Mouse (Mus musculus) stomach, postnatal 0 days (tissue): Measurements from ENCODE around the gene Hoxc5. TPM values are rescaled to one million over a fixed set of nuclear protein-coding genes. Genes with fewer than 3 reads are reported as not detected.

Experiments used
- ATAC-seq: fragments of 200-750 bp; cut with Nextera tagmentation; 2 replicates; pipeline ENCODE4 v1.8.0; 2017; ENCODE audit not compliant: low FRiP score, low TSS enrichment
- DNase-seq: peaks from one replicate; pipeline ENCODE4 v3.0.0-alpha.2; 2016; ENCODE audit warnings: low spot score
- H3K27ac ChIP-seq: fragments of 300-500 bp; sonication (generic); replicated peaks from 2 replicates; pipeline ENCODE4 v1.5.1; 2014; ENCODE audit warnings: mild to moderate bottlenecking, control low read depth
- H3K27me3 ChIP-seq: fragments of 300-500 bp; sonication (generic); 2 replicates; pipeline ENCODE4 v1.6.1; 2014; ENCODE audit warnings: low read length; ENCODE audit not compliant: control insufficient read depth, insufficient read depth
- H3K36me3 ChIP-seq: fragments of 300-500 bp; sonication (generic); 2 replicates; pipeline ENCODE4 v1.6.1; 2014; ENCODE audit warnings: low read length, mixed read lengths; ENCODE audit not compliant: control insufficient read depth, insufficient read depth
- H3K4me1 ChIP-seq: fragments of 300-500 bp; sonication (generic); replicated peaks from 2 replicates; pipeline ENCODE4 v1.6.1; 2014; ENCODE audit warnings: antibody characterized with exemption; ENCODE audit not compliant: control insufficient read depth, insufficient read depth
- H3K4me2 ChIP-seq: fragments of 300-500 bp; sonication (generic); replicated peaks from 2 replicates; pipeline ENCODE4 v1.6.1; 2014; ENCODE audit warnings: low read depth, mild to moderate bottlenecking, control low read depth, moderate library complexity
- H3K4me3 ChIP-seq: fragments of 300-500 bp; sonication (generic); 2 replicates; pipeline ENCODE4 v1.5.1; 2014; ENCODE audit warnings: low read depth, low read length, control low read depth
- H3K9ac ChIP-seq: fragments of 300-500 bp; sonication (generic); 2 replicates; pipeline ENCODE4 v1.6.1; 2014; ENCODE audit warnings: mild to moderate bottlenecking, low read length, control low read depth, mixed read lengths
- H3K9me3 ChIP-seq: fragments of 300-500 bp; sonication (generic); 2 replicates; pipeline ENCODE4 v1.6.1; 2016; ENCODE audit warnings: low read length; ENCODE audit not compliant: control insufficient read depth
- CTCF ChIP-seq: IDR thresholded peaks from 2 replicates; pipeline ENCODE4 v1.5.1; 2016; ENCODE audit warnings: antibody characterized with exemption, low read depth, mild to moderate bottlenecking, moderate library complexity
- EP300 ChIP-seq: optimal IDR thresholded peaks from 2 replicates; pipeline ENCODE3; 2016; ENCODE audit warnings: antibody characterized with exemption
- WGBS: fragments of 180-500 bp; shearing (Covaris S2); extraction: QIAGEN DNeasy Blood & Tissue Kit; methylation state at CpG from one replicate; pipeline ENCODE4 v1.1.7; 2014; 5-methylcytosine and 5-hydroxymethylcytosine counted together
- polyA plus RNA-seq: library from polyadenylated mRNA; unstranded; fragments of >200 nt; fragmentation: Nextera tagmentation; extraction: Ambion mirVana; gene quantifications from 2 replicates; pipeline ENCODE4 v1.2.1, GENCODE M21; 2015

The Hoxc5 gene
- polyA plus RNA-seq, 1 experiment from 2014 or later = 18.0 TPM

DNA sequence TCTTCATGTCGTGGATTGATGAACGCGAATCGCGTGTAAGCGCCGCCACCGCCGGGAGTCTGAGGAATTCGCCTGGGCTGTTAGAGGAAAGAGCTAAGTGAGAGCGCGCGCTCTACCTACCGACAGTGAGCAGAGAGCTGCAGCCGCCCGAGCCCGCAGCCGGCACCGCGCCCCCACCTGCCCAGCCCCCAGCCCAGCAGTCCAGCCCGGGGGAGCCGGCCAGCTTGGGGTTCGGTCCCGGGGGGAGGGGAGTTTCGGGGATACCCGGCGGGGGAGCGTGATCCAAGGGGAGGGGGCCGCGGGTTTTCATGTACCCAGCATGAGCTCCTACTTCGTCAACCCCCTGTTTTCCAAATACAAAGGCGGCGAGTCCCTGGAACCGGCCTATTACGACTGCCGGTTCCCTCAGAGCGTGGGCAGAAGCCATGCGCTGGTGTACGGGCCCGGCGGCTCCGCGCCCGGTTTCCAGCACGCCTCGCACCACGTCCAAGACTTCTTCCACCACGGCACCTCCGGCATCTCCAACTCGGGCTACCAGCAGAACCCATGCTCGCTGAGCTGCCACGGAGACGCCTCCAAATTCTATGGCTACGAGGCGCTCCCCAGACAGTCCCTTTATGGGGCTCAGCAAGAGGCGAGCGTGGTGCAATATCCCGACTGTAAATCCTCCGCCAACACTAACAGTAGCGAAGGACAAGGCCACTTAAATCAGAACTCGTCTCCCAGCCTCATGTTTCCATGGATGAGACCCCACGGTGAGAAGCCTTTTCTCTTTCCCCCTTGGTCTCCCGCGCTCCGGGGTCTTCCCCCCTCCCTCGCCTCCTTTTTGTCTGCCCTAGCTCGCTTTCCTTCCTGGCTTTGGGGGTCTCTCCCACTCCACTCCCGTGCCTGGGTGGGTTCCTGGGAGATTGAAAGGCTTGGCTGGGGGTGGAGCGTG, 23.5 kb downstream of the Hoxc5 start, which contains the start of gene Hoxc8:
Gene Hoxc8, plus strand, starts transcription at position 147 of the 937 bp plus-strand sequence.
- WGBS = 2% methylated on average over 67 of the region's 69 CpGs

DNA sequence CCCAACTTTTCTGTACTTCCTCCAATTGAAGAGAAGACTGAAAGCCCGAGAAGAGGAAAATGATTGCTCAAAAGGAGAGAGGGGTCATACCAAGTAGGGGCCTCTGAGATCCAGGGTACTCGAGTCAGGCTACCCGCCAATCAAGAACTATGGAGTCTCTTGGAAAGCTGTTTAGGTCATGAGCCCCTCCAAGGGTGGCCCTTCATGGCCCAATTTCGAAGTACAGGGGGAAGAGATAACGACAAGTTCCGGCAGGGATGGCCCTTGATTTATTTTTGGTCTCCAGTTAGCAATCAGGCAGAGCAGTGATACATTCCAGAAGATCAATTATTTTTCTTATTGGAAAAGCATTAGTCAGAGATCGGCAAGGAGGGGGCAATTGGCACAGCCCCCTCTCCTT, 24.5 kb downstream of the Hoxc5 start:
- ATAC-seq (no peak), DNase-seq (no peak)
- peak overlapping the region; percentile 41 for H3K4me3 ChIP-seq
- H3K27me3 ChIP-seq = peaks cover 28% of the 10 kb centered on the region
- H3K27ac ChIP-seq = no peak overlapping the region
- H3K9ac ChIP-seq = no peak overlapping the region
- H3K9me3 ChIP-seq = no peaks in the 10 kb centered on the region
- no peaks in the 10 kb centered on the region for H3K4me1 ChIP-seq
- peak overlapping the region; percentile 46 for H3K4me2 ChIP-seq
- no peak for TF ChIP-seq CTCF
- TF ChIP-seq EP300 = no peak
- WGBS = 11% methylated on average over 7 of the region's 7 CpGs
- no peaks in the 10 kb centered on the region for H3K36me3 ChIP-seq

More for the DNA sequence above, 23.5 kb downstream of the Hoxc5 start, which contains the start of gene Hoxc8:
- Histone ChIP-seq H3K9me3 (no peaks in the 10 kb centered on the region), H3K27ac (0 out of 2 replicates have a peak within 1 kb of the TSS, but pooled peaks have one; percentile 8), H3K27me3 (peaks cover 27% of the 10 kb centered on the region), H3K36me3 (no peaks in the 10 kb centered on the region), H3K9ac (peak within 1 kb of the TSS; percentile 58), H3K4me3 (peak within 1 kb of the TSS; percentile 41), H3K4me1 (no peaks in the 10 kb centered on the region), H3K4me2 (peak within 1 kb of the TSS; percentile 46)
- ATAC-seq (no peak; the same call in 1 of the 2 replicates), DNase-seq (no peak)
- TF ChIP-seq CTCF = no peak
- no peak for TF ChIP-seq EP300

DNA sequence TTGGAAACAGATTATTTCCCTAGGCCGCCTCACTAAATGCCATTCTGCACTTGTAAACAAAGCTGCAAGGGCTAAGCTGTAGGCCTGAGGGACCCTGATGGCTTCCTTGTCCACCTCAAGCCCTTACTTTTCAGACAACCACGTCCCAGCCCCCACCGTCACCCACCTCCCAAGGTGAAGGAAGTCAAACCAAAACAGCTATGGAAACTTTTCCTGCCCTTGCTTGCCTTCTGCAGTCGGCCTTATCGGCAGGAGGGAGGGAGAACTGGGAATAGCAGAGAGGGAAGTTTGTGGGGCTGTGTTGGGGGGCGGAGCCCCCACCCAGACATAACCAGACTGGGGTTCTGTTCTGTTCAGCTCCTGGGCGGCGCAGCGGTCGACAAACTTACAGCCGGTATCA, 25.0 kb downstream of the Hoxc5 start:
- ATAC-seq (no peak), DNase-seq (no peak)
- Histone ChIP-seq H3K9ac (peak overlapping the region; percentile 31; the same call in 1 of the 2 replicates), H3K4me1 (no peaks in the 10 kb centered on the region), H3K27ac (0 out of 2 replicates have a peak overlapping the region, but pooled peaks have one; percentile 2), H3K4me3 (peak overlapping the region; percentile 41; the same call in 1 of the 2 replicates), H3K4me2 (peak overlapping the region; percentile 46), H3K27me3 (peaks cover 26% of the 10 kb centered on the region), H3K36me3 (no peaks in the 10 kb centered on the region), H3K9me3 (no peaks in the 10 kb centered on the region)
- TF ChIP-seq EP300 (no peak), CTCF (no peak)
- 10% methylated on average over 11 of the region's 11 CpGs for WGBS

DNA sequence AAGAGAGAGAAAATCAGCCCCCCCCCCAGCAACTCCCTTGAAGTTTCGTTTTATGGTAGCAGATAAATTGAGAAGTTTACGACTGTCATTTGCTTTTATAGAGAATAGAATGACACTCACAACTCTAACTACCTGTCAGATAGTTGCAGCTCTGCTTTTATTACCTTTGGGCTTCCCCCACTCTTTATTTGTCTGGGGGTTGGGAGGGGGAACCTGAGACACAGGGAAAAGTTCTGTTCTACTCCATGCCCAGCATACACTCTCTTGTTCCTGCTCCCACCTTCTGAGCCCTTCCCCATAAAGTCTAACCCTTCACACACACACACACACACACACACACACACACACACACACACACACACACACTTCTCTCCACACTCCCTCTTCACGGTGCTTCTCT, 25.6 kb downstream of the Hoxc5 start:
- H3K4me2 ChIP-seq = no peak overlapping the region; the same call in 1 of the 2 replicates
- no peak for DNase-seq
- H3K27me3 ChIP-seq = peaks cover 26% of the 10 kb centered on the region
- no peak for ATAC-seq
- 0 out of 2 replicates have a peak overlapping the region, but pooled peaks have one; percentile 2 for H3K4me3 ChIP-seq
- no peaks in the 10 kb centered on the region for H3K4me1 ChIP-seq
- no peaks in the 10 kb centered on the region for H3K9me3 ChIP-seq
- H3K27ac ChIP-seq = no peak overlapping the region
- no peak for TF ChIP-seq EP300
- no peak for TF ChIP-seq CTCF
- H3K9ac ChIP-seq = no peak overlapping the region
- H3K36me3 ChIP-seq = no peaks in the 10 kb centered on the region
- WGBS = 9% methylated on average over 3 of the region's 3 CpGs

DNA sequence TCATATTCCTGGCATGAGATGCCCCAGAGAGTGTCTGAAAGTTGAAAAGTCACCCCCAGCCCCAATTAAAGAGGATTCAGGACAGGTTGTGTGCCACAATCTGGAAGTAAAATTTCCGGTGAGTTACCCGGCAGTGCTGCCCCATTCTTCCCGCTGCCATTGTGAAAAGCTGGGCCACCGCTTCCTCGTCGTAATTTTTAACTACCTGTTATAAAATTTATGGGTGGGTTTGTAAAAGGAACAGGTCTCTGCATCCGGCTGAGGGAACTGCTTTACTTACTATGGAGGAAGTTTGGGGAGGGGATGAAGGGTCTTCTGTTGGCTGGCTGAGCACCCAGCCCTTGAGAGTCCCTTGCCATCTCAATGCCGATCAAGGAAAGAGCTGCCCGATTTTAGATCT, 29.3 kb downstream of the Hoxc5 start:
- no peak overlapping the region for H3K27ac ChIP-seq

More for the DNA sequence above, 29.3 kb downstream of the Hoxc5 start:
- Histone ChIP-seq H3K36me3 (no peaks in the 10 kb centered on the region), H3K27me3 (peaks cover 15% of the 10 kb centered on the region; the same call in 1 of the 2 replicates), H3K4me2 (no peak overlapping the region), H3K4me3 (no peak overlapping the region), H3K4me1 (0 out of 2 replicates have a peak, but pooled peaks cover 2% of the 10 kb centered on the region), H3K9me3 (no peaks in the 10 kb centered on the region), H3K9ac (no peak overlapping the region)
- ATAC-seq (no peak), DNase-seq (no peak)
- no peak for TF ChIP-seq CTCF
- TF ChIP-seq EP300 = no peak
- 19% methylated on average over 9 of the region's 9 CpGs for WGBS
